Mouse (Mus musculus) cerebellum, adult 11 months (tissue): ENCODE measurements around the gene Usp21.
"Not testable (repeated sequence)": the region's sequence is repeated elsewhere in the genome, so short reads cannot be mapped to it uniquely, and the experiment has no call there.

ENCODE experiments used
- DNase-seq: peaks from one replicate; pipeline ENCODE4 v3.0.0; 2022

The Usp21 gene

DNA sequence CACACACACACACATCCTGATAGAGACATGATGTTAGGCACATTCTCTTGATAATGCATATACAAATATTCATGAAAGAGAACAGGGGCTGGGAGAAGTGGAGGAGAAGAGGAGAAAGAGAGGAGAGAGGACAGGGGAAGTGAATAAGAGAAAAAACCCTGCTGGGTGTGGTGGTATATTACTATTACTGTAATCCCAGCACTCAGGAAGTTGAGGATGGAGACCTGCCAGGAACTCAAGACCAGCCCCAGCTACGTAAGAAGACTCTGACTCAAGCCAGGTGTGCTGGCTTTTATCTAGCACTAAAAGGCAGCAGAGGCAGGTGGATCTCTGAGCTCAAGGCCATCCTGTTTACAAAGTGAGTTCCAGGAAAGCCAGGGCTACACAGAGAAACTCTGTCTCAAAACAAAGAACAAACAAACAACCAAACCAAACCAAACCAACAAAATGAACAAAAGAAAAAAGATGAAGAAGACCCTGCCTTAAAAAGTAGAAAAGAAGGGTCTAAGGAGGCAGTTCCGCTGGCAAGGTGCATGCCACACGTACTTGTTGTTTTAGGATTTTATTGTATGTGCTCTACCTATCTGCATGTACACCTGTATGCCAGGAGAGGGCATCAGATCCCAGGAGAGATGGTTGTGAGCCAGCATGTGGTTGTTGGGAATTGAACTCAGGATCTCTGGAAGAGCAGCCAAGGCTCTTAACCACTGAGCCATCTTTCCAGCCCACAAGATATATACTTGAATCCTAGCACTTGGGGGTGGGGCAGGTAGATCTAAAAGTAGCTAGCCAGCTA lies 23.9 kb downstream of the Usp21 start:
- DNase-seq: no peak

- no peak for DNase-seq
Observed at GRCm38 (mm10) chr1:171263185-171263611, 24.6 kb downstream of the Usp21 start.

DNA sequence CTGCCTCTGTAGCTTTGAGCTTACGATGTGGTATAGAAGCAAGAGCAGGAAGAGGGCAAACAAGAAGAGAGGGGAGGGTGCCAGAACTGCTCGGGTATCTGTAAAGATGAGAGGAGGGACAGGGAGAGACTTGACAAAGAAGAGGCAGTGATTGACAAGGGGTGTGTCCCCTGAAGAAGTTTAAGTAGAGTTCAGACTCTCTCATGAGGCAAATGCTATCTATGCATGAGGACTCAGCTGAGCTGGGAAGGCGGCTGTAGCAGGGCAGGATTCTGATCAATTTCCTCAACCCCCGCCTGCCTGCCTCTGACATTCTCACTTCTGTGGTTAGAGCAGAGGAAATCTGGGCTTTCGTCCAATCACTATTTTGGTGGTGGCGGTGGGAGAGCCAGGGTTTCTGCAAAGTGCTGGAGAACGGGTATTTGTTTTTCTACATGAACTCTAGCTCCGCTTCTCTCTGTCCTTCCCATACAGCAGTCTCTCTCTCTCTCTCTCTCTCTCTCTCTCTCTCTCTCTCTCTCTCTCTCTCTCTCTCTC lies 25.1 kb downstream of the Usp21 start:
- DNase-seq: no peak

- no peak for DNase-seq
Observed at GRCm38 (mm10) chr1:171260316-171260715, 27.5 kb downstream of the Usp21 start.

- no peak for DNase-seq
Observed at GRCm38 (mm10) chr1:171258921-171259320, 28.9 kb downstream of the Usp21 start.

DNA sequence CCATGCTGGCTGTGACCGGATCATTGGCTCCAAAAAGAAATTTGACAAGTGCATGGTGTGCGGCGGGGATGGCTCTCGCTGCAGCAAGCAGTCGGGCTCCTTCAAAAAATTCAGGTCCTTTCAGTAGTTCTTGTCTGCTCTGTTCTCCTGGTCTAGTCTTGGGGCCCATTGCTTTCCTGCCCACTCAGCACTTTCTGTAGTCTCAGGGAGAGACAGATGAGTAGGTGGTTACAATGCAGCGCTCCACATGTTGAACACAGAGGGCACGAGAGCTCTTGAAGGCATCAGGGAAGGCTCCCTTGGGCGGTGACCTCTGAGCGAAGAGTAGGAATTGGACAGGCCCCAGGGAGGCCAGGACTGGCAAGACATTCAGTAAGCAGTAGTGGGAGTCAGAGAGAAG lies 30.0 kb downstream of the Usp21 start:
- no peak for DNase-seq

DNA sequence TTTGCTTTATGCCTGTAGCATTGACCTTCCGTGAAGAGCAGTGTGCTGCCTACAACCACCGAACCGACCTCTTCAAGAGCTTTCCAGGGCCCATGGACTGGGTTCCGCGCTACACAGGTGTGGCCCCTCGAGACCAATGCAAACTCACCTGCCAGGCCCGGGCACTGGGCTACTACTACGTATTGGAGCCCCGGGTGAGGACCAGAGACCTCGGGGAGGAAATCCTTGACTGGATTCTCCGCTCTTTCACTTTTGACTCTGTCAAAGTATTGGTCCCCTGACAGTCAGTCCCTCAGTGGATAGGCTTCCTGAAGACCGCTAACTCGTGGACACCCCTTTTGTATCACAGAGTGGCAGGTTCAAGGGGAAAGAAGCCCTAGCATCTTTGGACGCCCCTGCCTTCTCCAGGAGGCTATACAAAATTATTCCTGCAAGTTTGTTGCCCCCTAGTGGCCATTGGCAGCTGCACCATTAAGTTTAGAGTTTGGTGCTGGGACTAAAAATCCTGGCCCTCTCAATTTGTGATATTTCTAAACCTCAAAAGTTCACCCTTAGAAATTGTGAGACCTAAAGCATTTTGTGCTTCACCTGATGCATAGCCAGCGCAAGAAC lies 30.7 kb downstream of the Usp21 start:
- no peak for DNase-seq

DNA sequence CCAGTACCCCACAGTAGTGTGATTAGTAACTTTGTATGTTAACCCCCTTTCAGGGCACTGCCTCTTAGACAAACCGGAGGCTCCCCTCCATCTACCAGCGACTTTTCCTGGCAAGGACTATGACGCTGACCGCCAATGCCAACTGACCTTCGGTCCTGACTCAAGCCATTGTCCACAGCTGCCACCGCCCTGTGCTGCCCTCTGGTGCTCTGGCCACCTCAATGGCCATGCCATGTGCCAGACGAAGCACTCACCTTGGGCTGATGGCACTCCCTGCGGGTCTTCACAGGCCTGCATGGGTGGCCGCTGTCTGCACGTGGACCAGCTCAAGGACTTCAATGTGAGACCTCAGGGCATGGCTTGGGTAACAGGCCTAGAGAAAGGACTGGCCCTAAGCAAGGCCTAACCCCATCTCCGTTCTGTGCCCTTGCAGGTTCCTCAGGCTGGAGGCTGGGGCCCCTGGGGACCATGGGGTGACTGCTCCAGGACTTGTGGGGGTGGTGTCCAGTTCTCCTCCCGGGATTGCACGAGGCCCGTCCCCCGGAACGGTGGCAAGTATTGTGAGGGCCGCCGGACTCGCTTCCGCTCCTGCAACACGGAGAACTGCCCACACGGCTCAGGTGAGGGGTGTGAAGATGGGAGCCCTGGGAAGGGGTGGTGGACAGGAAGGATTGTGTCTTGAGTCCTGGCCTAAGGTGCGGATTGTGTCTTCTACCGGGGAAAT lies 31.5 kb downstream of the Usp21 start:
- no peak for DNase-seq

DNA sequence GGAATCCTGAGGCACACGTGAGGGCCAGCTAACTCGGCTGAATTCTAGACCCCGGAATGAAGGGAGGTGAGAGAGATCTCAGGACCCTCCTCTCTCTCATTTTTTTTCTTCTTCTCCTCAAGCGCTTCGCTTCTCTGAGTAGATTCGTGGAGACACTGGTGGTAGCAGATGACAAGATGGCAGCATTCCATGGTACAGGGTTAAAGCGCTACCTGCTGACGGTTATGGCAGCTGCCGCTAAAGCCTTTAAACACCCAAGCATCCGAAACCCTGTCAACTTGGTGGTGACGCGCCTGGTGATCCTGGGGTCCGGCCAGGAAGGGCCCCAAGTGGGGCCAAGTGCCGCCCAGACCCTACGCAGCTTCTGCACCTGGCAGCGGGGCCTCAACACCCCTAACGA lies 35.4 kb downstream of the Usp21 start:
- DNase-seq: no peak

GRCm38 (mm10) chr1:171251594-171252324 lies 36.0 kb downstream of the Usp21 start:
- DNase-seq: no peak

GRCm38 (mm10) chr1:171250680-171251593 lies 36.9 kb downstream of the Usp21 start, which contains the start of gene Ndufs2:
Ndufs2 (minus strand) TSS chr1:171251388.
- no peak for DNase-seq

- DNase-seq: no peak
Observed at GRCm38 (mm10) chr1:171249913-171250600, 37.7 kb downstream of the Usp21 start, which contains the start of gene Adamts4. Adamts4 (plus strand) TSS chr1:171250421.

DNA sequence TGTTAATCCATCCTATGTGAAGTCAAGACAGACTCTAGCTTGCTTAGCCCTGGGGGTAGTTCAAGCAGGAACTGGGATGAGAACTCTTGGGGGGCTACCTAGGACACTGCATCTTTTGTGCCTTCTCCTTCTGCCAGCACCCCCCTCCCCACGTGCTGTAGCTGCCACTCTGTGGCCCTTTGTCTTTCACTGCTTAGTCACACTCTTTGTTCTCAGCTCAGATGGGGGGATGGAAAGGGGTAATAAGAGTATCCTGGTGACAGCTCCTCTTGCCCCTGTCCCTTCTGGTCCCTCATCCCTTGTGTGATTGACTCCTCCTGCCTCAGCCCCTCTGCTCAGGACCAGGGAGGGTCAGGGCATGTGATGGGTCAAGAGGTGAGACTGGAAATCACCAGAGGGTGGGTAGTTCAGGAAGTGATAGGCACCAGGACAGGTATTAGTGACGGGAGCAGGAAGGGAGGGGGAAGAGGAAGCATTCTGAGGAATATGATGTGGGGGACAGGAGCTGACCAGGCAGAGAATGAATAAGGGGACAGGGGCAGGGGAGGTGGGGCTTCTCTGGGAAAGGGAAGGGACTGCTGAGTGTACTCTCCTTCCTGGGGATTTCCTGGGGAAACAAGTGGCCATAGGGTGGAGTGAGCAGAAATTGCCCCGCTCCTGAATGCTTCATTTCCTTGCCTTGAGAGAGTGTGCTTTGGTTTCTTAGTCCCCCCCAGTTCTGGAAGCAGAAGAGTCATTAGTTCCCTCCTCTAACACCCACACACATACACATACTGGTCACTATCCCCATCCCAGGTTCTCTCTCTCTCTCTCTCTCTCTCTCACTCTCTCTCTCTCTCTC lies 39.2 kb downstream of the Usp21 start:
- no peak for DNase-seq

GRCm38 (mm10) chr1:171247916-171248315 lies 39.9 kb downstream of the Usp21 start:
- no peak for DNase-seq

GRCm38 (mm10) chr1:171247453-171247841 lies 40.3 kb downstream of the Usp21 start:
- DNase-seq: no peak

DNA sequence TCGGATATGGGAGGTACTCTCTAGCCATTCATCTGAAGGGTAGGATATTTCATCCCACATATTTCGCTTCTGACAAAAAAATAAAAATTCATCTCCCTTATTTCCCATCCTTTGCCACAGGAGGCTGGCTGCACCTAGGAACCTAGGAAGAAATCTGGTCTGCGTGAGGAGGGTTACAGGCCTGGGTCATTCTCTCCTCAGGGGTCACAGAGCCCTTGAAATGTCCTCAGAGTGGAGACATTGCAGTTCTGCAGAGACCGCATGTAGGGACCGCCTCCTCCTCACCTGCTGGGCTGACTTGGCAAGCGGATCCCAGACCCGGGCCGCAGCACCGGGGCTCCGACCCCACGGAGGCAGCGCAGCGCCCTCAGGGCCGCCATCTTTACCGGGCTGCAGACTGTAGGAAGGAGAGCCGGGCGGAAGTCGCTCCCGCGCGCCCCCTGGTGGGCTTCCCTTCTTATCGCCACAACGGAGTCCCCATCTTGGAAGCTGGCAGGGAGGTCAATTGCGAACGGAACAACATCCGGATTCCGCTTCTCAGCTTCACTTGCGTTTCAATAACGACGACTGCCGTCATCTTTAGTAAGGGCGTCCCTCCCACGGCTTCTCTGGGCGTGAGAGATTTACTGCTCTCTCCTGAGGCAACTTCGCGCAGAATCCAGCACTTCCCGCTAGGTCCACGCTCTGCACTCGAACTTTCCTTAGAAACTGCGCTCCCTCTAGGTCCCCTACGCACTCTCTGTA lies 40.9 kb downstream of the Usp21 start:
- peak; percentile 98 for DNase-seq

DNA sequence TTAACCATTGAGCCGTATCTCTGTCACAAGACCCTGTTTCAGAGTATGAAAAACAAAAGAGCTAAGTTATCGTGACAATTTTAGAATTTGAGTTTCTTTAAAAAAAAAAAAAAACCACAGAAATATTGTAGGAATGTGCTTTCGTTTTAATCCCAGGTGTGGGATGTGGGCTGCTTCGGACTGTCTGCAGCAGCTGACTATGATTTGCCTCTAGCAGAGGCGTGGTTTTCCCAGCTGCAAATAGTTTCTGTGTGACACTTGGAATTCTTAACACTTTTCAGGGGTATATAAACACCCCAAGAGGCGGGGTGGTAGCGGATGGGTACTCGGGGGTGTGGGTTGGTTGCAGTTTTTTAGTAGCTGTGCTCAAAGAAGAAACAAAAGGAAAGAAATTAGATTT lies 42.4 kb downstream of the Usp21 start:
- no peak for DNase-seq

DNA sequence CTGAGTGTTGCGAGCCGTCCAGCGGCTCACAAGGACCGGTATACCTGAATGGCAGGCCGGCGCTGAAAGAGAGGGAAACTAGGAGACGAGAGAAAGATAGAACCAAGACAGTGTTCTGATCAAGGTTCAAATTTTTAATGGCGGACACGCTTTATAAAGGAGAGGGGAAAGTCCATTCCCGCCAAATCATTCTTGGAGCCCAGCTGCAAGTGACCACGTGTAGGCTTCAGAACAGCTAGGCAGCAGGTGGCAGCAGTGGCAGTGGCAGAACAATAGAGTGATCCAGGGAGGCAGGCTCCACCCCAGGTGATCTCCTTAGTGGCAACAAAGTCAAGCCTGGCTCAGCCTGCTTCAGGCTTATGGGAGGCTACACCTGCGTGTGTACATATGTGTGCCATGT lies 45.8 kb downstream of the Usp21 start:
- DNase-seq: not testable (repeated sequence)

DNA sequence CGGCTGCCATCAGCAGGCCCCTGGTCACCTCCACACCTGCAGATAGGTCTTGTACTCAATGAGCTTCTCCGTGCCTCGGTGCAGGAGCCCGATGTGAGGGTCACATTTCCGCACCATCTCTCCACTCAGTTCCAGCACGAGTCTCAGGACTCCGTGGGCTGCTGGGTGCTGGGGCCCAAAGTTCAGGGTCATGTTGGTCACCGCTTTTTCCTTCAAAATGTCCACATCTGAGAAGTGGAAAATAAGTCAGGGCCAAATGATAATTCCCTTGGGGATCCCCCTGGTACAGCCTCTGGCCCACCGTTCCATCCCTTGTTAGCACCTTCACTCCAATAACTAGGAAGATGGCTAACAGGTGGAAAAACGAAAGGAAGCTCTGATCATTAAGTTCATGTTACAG lies 46.9 kb downstream of the Usp21 start:
- no peak for DNase-seq
